Mouse (Mus musculus): ENCODE data around the gene Txlna.

Gene Txlna

DNA sequence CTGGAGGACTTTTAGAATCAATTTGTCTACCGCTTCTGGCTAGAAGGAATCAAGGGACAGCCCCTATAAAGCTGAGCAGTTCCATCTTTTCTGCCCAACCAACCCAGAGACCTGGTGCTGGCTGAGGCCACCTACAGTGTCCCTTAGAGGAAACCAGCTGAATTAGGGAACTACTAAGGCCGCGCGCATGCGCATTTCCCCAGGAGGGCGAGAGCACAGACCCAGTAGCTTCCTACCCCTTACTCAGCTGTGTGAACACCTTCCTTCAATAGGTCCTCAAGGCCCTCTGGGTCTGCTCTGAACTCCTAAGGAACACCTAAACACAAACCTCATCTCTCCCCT lies 15.9 kb downstream of the Txlna start:
- in situ Hi-C loops (cut with MseI, MboI): no loop called here

GRCm38 (mm10) chr4:129624281-129625028 lies 16.4 kb downstream of the Txlna start:
- in situ Hi-C loops (cut with MseI, MboI): no loop called here

DNA sequence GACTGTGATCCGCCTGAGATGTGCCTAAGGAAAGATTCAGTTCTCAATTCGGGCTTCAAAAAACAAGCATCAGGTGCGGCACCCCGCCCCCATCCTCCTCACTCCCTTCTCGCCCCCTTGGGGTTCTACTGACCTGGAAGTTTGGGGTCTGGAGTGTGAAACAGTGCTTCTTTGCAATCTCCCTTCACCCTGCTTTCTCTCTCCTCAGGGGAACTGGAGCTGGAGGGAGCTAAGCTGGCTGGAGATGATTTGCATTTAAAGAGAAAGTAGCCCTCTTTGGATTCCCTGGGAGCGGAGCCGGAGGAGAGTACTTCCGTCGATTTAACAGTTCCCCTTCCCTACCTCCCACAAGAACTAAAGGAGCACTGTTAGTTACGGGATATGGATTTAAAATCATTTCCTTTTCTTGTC lies 17.2 kb downstream of the Txlna start, which contains the start of gene Ccdc28b:
Gene Ccdc28b, minus strand, starts transcription at position 267 of the 411 bp plus-strand sequence.
- in situ Hi-C loops (cut with MseI, MboI): no loop called here

DNA sequence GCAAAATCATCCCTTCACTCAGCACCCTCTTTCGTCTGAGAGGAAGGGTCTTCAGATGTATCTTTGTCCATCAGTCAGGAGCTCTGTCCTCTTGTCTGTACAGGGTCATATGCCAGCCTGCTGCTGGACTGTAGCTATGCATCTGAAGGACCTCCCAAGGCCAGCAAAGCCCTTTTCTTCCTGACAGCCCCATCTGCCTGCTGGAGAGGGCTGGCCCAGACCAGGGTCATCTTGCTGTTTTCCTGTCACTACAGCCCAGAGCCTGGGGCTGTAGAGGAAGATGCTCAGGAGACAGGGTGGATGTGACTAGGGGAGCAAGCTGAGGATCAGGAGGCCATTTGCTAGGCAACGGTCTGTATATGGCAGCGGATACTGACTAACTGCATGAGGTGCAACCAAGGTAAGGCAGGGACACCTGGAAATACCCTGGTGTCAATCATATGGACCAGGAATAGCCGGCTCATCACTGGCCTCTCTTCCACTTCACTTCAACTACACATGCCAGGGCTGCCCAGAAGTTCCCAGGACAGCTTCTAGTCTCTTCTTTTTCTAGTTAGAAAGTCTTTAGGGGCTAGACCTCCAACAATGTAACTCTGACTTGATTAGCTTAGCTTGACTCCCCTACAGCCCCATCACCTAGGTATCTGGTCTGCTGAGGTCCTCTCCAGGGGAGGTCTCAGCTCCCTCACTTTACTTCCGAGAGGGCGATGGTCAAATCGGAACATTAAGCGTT lies 17.9 kb downstream of the Txlna start:
- in situ Hi-C loops (cut with MseI, MboI): no loop called here

DNA sequence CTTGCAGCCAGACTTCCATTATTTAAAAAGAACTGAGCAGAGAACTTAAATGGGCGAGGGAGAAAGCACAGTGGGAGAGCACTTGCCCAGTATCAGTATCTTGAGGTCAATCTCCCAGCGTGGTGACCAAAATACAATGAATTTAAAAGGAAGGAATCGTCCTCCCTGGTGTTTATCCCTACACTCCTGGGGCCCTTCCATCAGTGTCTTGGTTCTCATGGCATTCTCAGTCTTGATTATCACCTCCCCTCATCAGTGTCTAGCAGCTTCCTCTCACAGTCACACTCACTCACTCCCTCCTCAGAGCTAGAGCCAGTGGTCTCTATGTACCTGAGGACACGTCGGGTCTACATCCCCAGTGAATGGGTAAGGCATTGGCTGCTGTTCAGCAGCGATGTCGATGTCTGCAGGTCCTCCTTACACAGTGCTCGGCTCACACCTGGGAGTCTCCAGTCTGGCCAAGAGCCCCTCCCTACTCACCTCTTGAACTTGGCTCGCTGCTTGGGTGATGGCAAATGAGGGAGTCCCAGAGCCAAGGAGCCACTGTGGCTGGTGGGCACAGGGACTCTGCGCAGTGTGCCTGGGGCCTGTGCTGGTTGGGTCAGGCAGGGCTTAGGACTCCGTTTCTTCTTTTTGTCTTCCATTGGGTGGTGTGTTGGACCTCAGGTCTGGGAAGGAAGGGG lies 18.6 kb downstream of the Txlna start:
- in situ Hi-C loops (cut with MseI, MboI): no loop called here

DNA sequence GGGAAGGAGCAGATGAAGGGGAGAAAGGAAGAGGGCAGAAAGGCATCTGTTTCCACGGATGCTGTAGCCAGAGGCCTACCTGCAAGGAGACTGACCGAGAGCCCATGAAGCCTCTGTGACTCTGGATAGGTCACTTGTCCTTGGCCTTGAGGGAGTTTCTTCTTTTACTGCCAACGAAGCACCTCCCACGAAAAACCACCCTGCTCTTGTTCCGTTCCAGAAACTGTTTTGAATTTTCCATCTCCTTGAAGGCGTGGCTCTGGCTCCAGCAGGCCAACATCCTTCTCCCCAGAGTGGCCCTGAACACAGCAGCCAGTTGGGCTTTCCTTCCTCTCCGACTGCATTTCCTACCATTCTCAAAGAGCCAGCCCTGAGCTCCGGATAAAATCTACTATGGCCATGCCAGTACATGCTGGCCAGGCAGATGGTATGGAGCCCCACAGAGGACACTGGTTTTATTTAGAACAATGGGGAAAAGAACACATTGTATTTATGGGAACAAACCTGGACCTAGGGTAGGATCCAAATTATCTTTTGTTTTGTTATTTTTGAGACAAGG lies 19.5 kb downstream of the Txlna start:
- in situ Hi-C loops (cut with MseI, MboI): no loop called here

DNA sequence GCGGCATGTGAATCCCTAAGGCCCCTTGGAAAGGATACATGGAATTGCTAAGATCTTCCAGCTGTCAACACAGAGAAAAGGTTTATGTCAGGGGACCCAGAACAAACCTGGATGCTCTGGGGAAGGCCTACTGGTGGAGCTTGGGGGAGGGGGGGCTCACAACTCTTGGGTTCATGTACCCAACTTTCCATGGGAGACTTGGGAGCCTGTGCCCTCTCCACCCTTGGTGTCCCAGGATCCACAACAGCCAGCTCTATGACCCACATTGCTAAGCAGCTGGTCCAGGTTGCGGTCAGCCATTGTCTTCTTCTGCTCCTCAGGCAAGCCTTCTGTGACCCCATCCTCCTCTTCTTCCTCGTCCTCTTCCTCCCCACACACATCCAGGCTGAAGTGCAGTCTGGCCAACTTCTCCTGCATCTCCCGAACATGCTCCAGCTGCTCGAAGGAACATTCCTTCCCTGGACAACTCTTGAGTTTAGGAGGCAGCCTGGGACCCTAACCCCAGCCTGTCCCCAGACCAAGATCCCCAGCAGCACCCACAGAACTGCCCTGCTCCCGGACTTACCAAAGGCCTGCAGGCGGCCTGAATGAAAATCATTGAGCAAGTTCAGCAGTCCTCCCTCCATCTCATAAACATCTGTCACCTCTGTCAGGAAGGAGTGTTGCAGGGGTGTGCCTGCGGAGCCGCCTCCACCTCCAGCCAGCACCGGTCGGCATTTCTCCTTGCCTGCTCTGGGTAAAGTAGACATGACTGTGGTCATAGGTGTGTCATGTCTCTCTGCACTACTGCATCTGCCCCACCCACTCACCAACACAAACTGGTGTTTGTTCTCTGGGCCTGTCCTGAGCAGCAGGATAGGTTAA lies 20.2 kb downstream of the Txlna start:
- in situ Hi-C loops (cut with MseI, MboI): no loop called here

GRCm38 (mm10) chr4:129618786-129619691 lies 21.8 kb downstream of the Txlna start, which contains the start of gene Iqcc:
Iqcc (minus strand) TSS chr4:129619099.
- in situ Hi-C loops (cut with MseI, MboI): no loop called here

DNA sequence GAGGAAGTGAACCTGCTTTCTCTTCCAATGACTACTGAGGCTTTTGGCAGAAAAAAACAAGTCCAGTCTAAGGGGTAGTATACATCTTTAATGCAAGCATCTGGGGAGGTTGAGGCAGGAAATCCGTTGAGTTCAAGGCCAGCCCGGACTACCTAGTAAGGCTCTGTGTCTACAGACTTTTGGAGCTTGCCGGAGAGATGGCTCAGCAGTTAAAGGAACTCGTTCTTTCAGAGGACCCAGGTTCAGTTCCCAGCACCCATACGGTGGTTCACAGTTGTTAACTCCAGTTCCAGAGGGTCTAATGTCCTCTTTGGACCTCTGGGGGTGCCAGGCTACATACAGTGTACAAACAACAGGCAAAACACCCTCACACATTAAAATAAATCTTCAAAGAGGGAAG lies 22.8 kb downstream of the Txlna start:
- in situ Hi-C loops (cut with MseI, MboI): no loop called here

- in situ Hi-C loops (cut with MseI, MboI): no loop called here
Observed at GRCm38 (mm10) chr4:129617121-129617641, 23.7 kb downstream of the Txlna start.

DNA sequence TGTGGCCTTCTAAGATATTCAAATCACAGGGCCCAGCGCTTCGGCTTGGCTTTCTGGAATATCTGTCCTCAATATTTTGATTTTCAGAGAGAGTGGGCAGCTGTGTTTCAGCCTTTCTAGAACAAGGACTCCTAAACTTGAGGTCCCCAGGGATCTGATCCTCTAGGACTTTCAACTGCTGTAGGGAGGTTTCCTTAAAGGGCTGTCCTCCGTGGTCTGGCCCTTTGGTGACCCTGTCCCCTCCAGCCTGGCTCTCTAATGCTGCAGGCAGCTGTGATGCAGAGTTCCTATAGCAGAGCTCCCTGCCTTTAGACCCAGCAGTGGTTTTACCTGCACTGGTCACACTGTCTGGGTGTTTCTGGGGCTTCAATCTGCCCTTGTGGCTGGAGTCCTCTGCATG lies 24.2 kb downstream of the Txlna start:
- in situ Hi-C loops (cut with MseI, MboI): no loop called here

GRCm38 (mm10) chr4:129615801-129616290 lies 25.0 kb downstream of the Txlna start:
- in situ Hi-C loops (cut with MseI, MboI): no loop called here

GRCm38 (mm10) chr4:129614093-129614492 lies 26.8 kb downstream of the Txlna start, which contains the start of gene Dcdc2b:
Dcdc2b (minus strand) TSS chr4:129614257.
- in situ Hi-C loops (cut with MseI, MboI): no loop called here

GRCm38 (mm10) chr4:129610472-129610871 lies 30.4 kb downstream of the Txlna start:
- in situ Hi-C loops (cut with MseI, MboI): no loop called here

GRCm38 (mm10) chr4:129610026-129610425 lies 30.8 kb downstream of the Txlna start:
- in situ Hi-C loops (cut with MseI, MboI): no loop called here

DNA sequence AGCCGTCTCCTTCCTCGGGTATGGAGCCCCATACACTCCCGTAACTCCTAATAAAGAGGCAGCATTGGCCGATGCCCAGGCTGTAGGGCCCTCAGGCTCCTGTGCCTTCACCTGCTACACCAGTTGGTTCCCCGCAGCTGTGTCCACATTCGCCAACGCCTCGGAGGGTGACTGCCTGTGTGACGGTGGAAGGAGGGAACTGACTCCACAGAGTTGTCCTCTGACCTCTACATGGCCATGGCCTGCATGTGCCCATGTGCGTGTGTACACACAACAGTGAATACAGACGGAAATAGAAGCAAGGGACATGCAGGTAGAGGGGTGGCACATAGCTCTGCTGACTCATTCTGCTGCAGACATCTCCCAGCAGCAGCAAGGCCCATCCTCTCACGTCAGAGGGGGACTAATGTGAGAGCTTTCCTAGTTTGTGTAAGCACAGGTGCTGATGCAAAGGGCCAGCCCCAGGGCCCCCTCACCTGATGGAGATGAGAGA lies 31.7 kb downstream of the Txlna start:
- in situ Hi-C loops (cut with MseI, MboI): no loop called here

- in situ Hi-C loops (cut with MseI, MboI): no loop called here
Observed at GRCm38 (mm10) chr4:129608426-129609025, 32.3 kb downstream of the Txlna start.

DNA sequence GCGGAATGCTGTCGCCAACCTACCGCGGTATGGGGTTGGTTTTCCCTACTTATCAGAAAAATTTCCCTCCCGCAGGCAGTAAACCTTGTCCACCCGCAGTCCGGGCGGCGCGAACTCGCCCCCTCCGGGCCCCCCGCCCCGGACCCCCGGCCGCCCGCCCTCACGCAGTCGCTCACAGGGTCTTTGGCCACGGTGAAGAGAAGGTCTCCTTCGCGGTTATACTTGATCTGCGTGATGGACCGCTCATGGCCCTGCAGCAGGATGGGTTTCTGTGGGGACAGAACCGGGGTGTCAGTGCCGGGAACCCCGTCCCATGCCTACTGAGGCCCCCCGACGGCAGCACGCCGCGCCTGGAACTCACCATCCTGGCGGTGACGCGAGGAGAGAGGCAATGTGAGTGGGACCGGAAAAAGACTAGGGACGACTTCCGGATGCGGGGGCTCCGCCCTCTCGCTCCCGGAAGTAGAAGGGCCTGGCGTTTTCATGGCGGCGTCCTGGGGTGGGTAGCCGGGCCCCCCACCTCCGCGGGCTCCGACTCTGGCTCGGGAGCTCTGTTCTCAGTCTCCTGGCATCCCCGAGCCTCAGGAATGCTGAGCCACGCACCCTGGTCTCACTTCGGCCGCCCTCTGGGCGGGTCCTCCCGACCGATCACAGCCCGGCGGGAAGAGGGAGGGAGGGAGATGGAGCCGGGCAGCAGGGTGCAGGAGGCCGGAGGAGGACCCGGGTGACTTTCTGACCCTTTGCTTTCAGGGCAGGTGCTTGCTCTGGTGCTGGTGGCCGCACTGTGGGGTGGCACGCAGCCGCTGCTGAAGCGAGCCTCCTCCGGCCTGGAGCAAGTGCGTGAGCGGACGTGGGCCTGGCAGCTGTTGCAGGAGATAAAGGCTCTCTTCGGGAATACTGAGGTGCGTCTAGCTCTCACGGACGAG lies 40.4 kb downstream of the Txlna start, which contains the start of the genes Eif3i and Tmem234:
Gene Eif3i, minus strand, starts transcription at position 416 of the 926 bp plus-strand sequence.
Gene Tmem234, plus strand, starts transcription at position 436 of the 926 bp plus-strand sequence.
- in situ Hi-C loops (cut with MseI, MboI): no loop called here
